Comparison of ENCODE assay signal across 14 mouse cellular contexts in genomic region chr17:15053829-15054200, GRCm38 (mm10). TPM values are rescaled to one million over a fixed set of nuclear protein-coding genes. Genes with fewer than 3 reads are reported as not detected.
"Had no signal": no experiment of that assay in that cellular context is flagged by ENCODE, and none has a peak within 500 bp of the region (broad histone marks: within the 10 kb centered on the region; RNA-seq: fewer than 3 reads in every experiment).

No protein-coding gene starts in this region.

RNA-seq across cellular contexts. Expression of gene Tcte3, which starts 12.5 kb away (rescaled TPM):
- total RNA-seq: gastrocnemius, adult 2 months; granulocyte monocyte progenitor cell, adult 5-6 weeks; heart, postnatal 36 days; hematopoietic stem cell, adult 5-6 weeks; hindbrain, postnatal 0 days had no signal
- polyA plus RNA-seq: heart, adult 2 months; heart, postnatal 0 days; hindbrain, embryonic 11.5 days; hindbrain, embryonic 13.5 days; kidney, adult 2 months; kidney, embryonic 15.5 days; kidney, postnatal 0 days; limb, embryonic 10.5 days; limb, embryonic 14.5 days had no signal
